Mouse (Mus musculus): ENCODE measurements around the gene Gm28047. TPM values are rescaled to one million over a fixed set of nuclear protein-coding genes. Genes with fewer than 3 reads are reported as not detected.

Gm28047 gene
- total and polyA plus RNA-seq, 2 experiments from 2014 or later, result not detected

- whole genome bisulfite sequencing, result 61% methylated on average over 3 of the region's 3 CpGs
- H3K27me3 ChIP-seq (ENCODE audit: control insufficient read depth, insufficient read depth, low read length), result no peaks in the 10 kb centered on the region
- peaks cover 3% of the 10 kb centered on the region; the same call in 1 of the 2 replicates for H3K4me1 ChIP-seq (ENCODE audit: control insufficient read depth, insufficient read depth)
- peak; percentile 89 for DNase-seq (ENCODE audit: low spot score)
- peak; percentile 84 for ATAC-seq (ENCODE audit: insufficient read depth, low read depth)
- peaks cover 64% of the 10 kb centered on the region for H3K36me3 ChIP-seq (replicated peaks; ENCODE audit: control insufficient read depth, insufficient read depth, low read length)
- H3K4me2 ChIP-seq (ENCODE audit: low read depth, low read length), result no peak overlapping the region
- no peak overlapping the region for H3K4me3 ChIP-seq (ENCODE audit: low read depth, low read length)
- H3K9me3 ChIP-seq (replicated peaks; ENCODE audit: control insufficient read depth, low read length), result no peaks in the 10 kb centered on the region
- H3K9ac ChIP-seq (replicated peaks; ENCODE audit: low read depth, low read length), result no peak overlapping the region
- H3K27ac ChIP-seq (ENCODE audit: low read depth), result peak overlapping the region; percentile 78
- TF ChIP-seq EP300 (IDR thresholded peaks at IDR 0.05; ENCODE audit: low read depth), result no peak
- no peak; the same call in 1 of the 2 replicates for TF ChIP-seq CTCF (IDR thresholded peaks at IDR 0.05; ENCODE audit: low read depth)
Measured at GRCm38 (mm10) chr15:102546677-102547427, 78.0 kb downstream of the Gm28047 start.

- TF ChIP-seq EP300 (IDR thresholded peaks at IDR 0.05; ENCODE audit: low read depth), result no peak
- TF ChIP-seq CTCF (IDR thresholded peaks at IDR 0.05; ENCODE audit: low read depth), result no peak
- no peak for ATAC-seq (ENCODE audit: insufficient read depth, low read depth)
- H3K4me2 ChIP-seq (ENCODE audit: low read depth, low read length), result no peak overlapping the region
- no peak overlapping the region for H3K9ac ChIP-seq (replicated peaks; ENCODE audit: low read depth, low read length)
- H3K36me3 ChIP-seq (replicated peaks; ENCODE audit: control insufficient read depth, insufficient read depth, low read length), result peaks cover 65% of the 10 kb centered on the region
- H3K4me1 ChIP-seq (ENCODE audit: control insufficient read depth, insufficient read depth), result peaks cover 3% of the 10 kb centered on the region; the same call in 1 of the 2 replicates
- no peaks in the 10 kb centered on the region for H3K9me3 ChIP-seq (replicated peaks; ENCODE audit: control insufficient read depth, low read length)
- 0 out of 2 replicates have a peak overlapping the region, but pooled peaks have one; percentile 78 for H3K27ac ChIP-seq (ENCODE audit: low read depth)
- H3K27me3 ChIP-seq (ENCODE audit: control insufficient read depth, insufficient read depth, low read length), result no peaks in the 10 kb centered on the region
- 90% methylated on average over 3 of the region's 3 CpGs for WGBS
- H3K4me3 ChIP-seq (ENCODE audit: low read depth, low read length), result no peak overlapping the region
- DNase-seq (ENCODE audit: low spot score), result no peak
Measured at GRCm38 (mm10) chr15:102546246-102546645, 78.6 kb downstream of the Gm28047 start.

- Histone ChIP-seq H3K9ac (replicated peaks; ENCODE audit: low read depth, low read length) (no peak overlapping the region), H3K36me3 (replicated peaks; ENCODE audit: control insufficient read depth, insufficient read depth, low read length) (peaks cover 74% of the 10 kb centered on the region), H3K27me3 (ENCODE audit: control insufficient read depth, insufficient read depth, low read length) (no peaks in the 10 kb centered on the region), H3K4me2 (ENCODE audit: low read depth, low read length) (no peak overlapping the region), H3K9me3 (replicated peaks; ENCODE audit: control insufficient read depth, low read length) (no peaks in the 10 kb centered on the region), H3K4me3 (ENCODE audit: low read depth, low read length) (no peak overlapping the region), H3K27ac (ENCODE audit: low read depth) (no peak overlapping the region), H3K4me1 (ENCODE audit: control insufficient read depth, insufficient read depth) (peaks cover 3% of the 10 kb centered on the region; the same call in 1 of the 2 replicates)
- DNase-seq (ENCODE audit: low spot score) (no peak), ATAC-seq (ENCODE audit: insufficient read depth, low read depth) (no peak)
- TF ChIP-seq CTCF (IDR thresholded peaks at IDR 0.05; ENCODE audit: low read depth), result no peak
- TF ChIP-seq EP300 (IDR thresholded peaks at IDR 0.05; ENCODE audit: low read depth), result no peak
- 87% methylated on average over 4 of the region's 4 CpGs for WGBS
Measured at GRCm38 (mm10) chr15:102544801-102545200, 80.1 kb downstream of the Gm28047 start.

- no peak overlapping the region for H3K9ac ChIP-seq (replicated peaks; ENCODE audit: low read depth, low read length)
- H3K4me1 ChIP-seq (ENCODE audit: control insufficient read depth, insufficient read depth), result no peaks in the 10 kb centered on the region
- no peaks in the 10 kb centered on the region for H3K27me3 ChIP-seq (ENCODE audit: control insufficient read depth, insufficient read depth, low read length)
- ATAC-seq (ENCODE audit: insufficient read depth, low read depth) (no peak), DNase-seq (ENCODE audit: low spot score) (no peak)
- no peak for TF ChIP-seq CTCF (IDR thresholded peaks at IDR 0.05; ENCODE audit: low read depth)
- TF ChIP-seq EP300 (IDR thresholded peaks at IDR 0.05; ENCODE audit: low read depth), result no peak
- 89% methylated on average over 7 of the region's 7 CpGs for WGBS
- H3K36me3 ChIP-seq (replicated peaks; ENCODE audit: control insufficient read depth, insufficient read depth, low read length), result peaks cover 84% of the 10 kb centered on the region
- no peak overlapping the region for H3K27ac ChIP-seq (ENCODE audit: low read depth)
- no peak overlapping the region for H3K4me2 ChIP-seq (ENCODE audit: low read depth, low read length)
- H3K4me3 ChIP-seq (ENCODE audit: low read depth, low read length), result no peak overlapping the region
- no peaks in the 10 kb centered on the region for H3K9me3 ChIP-seq (replicated peaks; ENCODE audit: control insufficient read depth, low read length)
Measured at GRCm38 (mm10) chr15:102533926-102534325, 90.9 kb downstream of the Gm28047 start.

- DNase-seq (ENCODE audit: low spot score), result no peak
- no peak overlapping the region for H3K9ac ChIP-seq (replicated peaks; ENCODE audit: low read depth, low read length)
- H3K9me3 ChIP-seq (replicated peaks; ENCODE audit: control insufficient read depth, low read length), result no peaks in the 10 kb centered on the region
- no peaks in the 10 kb centered on the region for H3K4me1 ChIP-seq (ENCODE audit: control insufficient read depth, insufficient read depth)
- no peak overlapping the region for H3K27ac ChIP-seq (ENCODE audit: low read depth)
- TF ChIP-seq CTCF (IDR thresholded peaks at IDR 0.05; ENCODE audit: low read depth) (no peak), EP300 (IDR thresholded peaks at IDR 0.05; ENCODE audit: low read depth) (no peak)
- no peaks in the 10 kb centered on the region for H3K27me3 ChIP-seq (ENCODE audit: control insufficient read depth, insufficient read depth, low read length)
- no peak overlapping the region for H3K4me2 ChIP-seq (ENCODE audit: low read depth, low read length)
- H3K36me3 ChIP-seq (replicated peaks; ENCODE audit: control insufficient read depth, insufficient read depth, low read length), result peaks cover 92% of the 10 kb centered on the region
- H3K4me3 ChIP-seq (ENCODE audit: low read depth, low read length), result no peak overlapping the region
- WGBS, result 89% methylated on average over 3 of the region's 3 CpGs
- no peak for ATAC-seq (ENCODE audit: insufficient read depth, low read depth)
Measured at GRCm38 (mm10) chr15:102532106-102532900, 92.6 kb downstream of the Gm28047 start.
